Mouse (Mus musculus): ENCODE results near the gene Mgat5.

DNA sequence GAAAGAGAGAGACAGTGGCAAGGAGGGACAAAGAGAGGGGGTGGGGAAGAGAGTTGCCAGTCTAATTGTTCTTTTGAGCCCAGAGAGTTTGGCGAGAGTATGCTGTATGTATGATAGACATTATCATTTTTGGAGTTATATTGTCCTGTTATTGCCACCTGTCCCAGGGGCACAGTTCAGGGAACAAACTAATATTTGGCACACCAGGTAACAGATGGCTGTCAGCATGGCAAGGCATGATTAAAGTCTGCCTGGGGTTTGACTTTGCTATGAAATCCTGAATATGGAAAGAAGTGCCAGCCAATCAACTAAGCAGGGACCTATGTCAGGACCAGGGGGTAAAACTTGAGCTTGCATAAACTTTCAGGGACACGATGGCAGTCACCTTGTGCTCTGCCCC, 195.4 kb downstream of the Mgat5 start:
- TF ChIP-seq ZC3H11A (IDR thresholded peaks at IDR 0.05; ENCODE audit: borderline replicate concordance, low read depth, low read length) (no peak), CHD2 (IDR thresholded peaks at IDR 0.05; ENCODE audit: low read depth, low read length) (no peak), HCFC1 (IDR thresholded peaks at IDR 0.05; ENCODE audit: borderline replicate concordance, insufficient read depth, low read length) (no peak)
